Comparison of ENCODE assay signal across 13 mouse cellular contexts in genomic region chr9:32657124-32657523, GRCm38 (mm10). TPM values are rescaled to one million over a fixed set of nuclear protein-coding genes. Genes with fewer than 3 reads are reported as not detected.
DNase-seq lines count a peak whose midpoint lies in the region; ATAC-seq and TF ChIP-seq lines count a peak whose summit lies in the region.
"Had no signal": no experiment of that assay in that cellular context is flagged by ENCODE, and none has a peak within 500 bp of the region (broad histone marks: within the 10 kb centered on the region; RNA-seq: fewer than 3 reads in every experiment).

No protein-coding gene starts in this region.

- ATAC-seq in embryonic facial prominence, embryonic 13.5 days (ENCODE audit: insufficient number of reproducible peaks, insufficient read depth, low FRiP score, low TSS enrichment, low read depth) = no peak
- peak; percentile 23; the same call in 1 of the 2 replicates for ATAC-seq in liver, embryonic 14.5 days (ENCODE audit: insufficient read depth)
- ATAC-seq in liver, embryonic 11.5 days (replicated peaks; ENCODE audit: low FRiP score) = no peak
- no peak; the same call in 1 of the 2 replicates for ATAC-seq in kidney, postnatal 0 days (replicated peaks; ENCODE audit: low FRiP score, low read depth)

- peak overlapping the region; percentile 11; the same call in 1 of the 2 replicates for H3K27ac ChIP-seq in embryonic facial prominence, embryonic 13.5 days
- no peak overlapping the region for H3K27ac ChIP-seq in embryonic facial prominence, embryonic 10.5 days (replicated peaks)
- H3K27ac ChIP-seq in liver, embryonic 14.5 days = no peak overlapping the region
- no peak overlapping the region for H3K27ac ChIP-seq in liver, embryonic 11.5 days (ENCODE audit: low read depth, low read length)
- H3K27ac ChIP-seq in kidney, postnatal 0 days = peak overlapping the region; percentile 84
- H3K27ac ChIP-seq: hindbrain, embryonic 13.5 days had no signal

- DNase-seq in embryonic facial prominence, embryonic 10.5 days (ENCODE audit: low spot score) = no peak
- DNase-seq in liver, embryonic 14.5 days (ENCODE audit: low read depth in 3 of 3, low spot score in 3 of 3) = no peak
- no peak for DNase-seq in liver, embryonic 11.5 days (ENCODE audit: low spot score)
- DNase-seq in kidney, postnatal 0 days (ENCODE audit: low spot score) = peak; percentile 77
- DNase-seq in yolk sac, embryonic 10.5 days (ENCODE audit: low spot score) = peak; percentile 64
- DNase-seq in cerebellum, postnatal 4 days (ENCODE audit: low spot score in 2 of 2) = no peak
- DNase-seq in left cerebral cortex, postnatal 25 days (ENCODE audit: low spot score in 2 of 2) = no peak
- DNase-seq: B cell, adult 2 months; cerebellum, adult 9-11 months; thymus, postnatal 14 days had no signal

- no peaks in the 10 kb centered on the region for H3K36me3 ChIP-seq in embryonic facial prominence, embryonic 13.5 days
- no peaks in the 10 kb centered on the region for H3K36me3 ChIP-seq in embryonic facial prominence, embryonic 10.5 days (replicated peaks)
- H3K36me3 ChIP-seq in liver, embryonic 14.5 days (replicated peaks; ENCODE audit: control insufficient read depth, insufficient read depth, low read depth) = no peaks in the 10 kb centered on the region
- H3K36me3 ChIP-seq in liver, embryonic 11.5 days (ENCODE audit: control insufficient read depth, insufficient read depth, low read length) = no peaks in the 10 kb centered on the region
- H3K36me3 ChIP-seq in kidney, postnatal 0 days (ENCODE audit: insufficient read depth, low read length) = no peaks in the 10 kb centered on the region
- H3K36me3 ChIP-seq: hindbrain, embryonic 13.5 days had no signal

- intact Hi-C loops in left cerebral cortex, postnatal 25 days (cut with DNase I) = no loop called here

- H3K4me1 ChIP-seq in embryonic facial prominence, embryonic 13.5 days = no peaks in the 10 kb centered on the region
- H3K4me1 ChIP-seq in embryonic facial prominence, embryonic 10.5 days = peaks cover 19% of the 10 kb centered on the region
- H3K4me1 ChIP-seq in liver, embryonic 14.5 days (replicated peaks; ENCODE audit: control insufficient read depth in 2 of 2, insufficient read depth in 2 of 2, low read length in 1 of 2) = no peaks in the 10 kb centered on the region
- no peaks in the 10 kb centered on the region for H3K4me1 ChIP-seq in liver, embryonic 11.5 days (replicated peaks; ENCODE audit: control insufficient read depth, insufficient read depth, low read length)
- H3K4me1 ChIP-seq in kidney, postnatal 0 days (replicated peaks; ENCODE audit: insufficient read depth, low read length) = no peaks in the 10 kb centered on the region
- H3K4me1 ChIP-seq: hindbrain, embryonic 13.5 days had no signal

- no peaks in the 10 kb centered on the region; the same call in 1 of the 2 replicates for H3K27me3 ChIP-seq in embryonic facial prominence, embryonic 13.5 days
- H3K27me3 ChIP-seq in embryonic facial prominence, embryonic 10.5 days (replicated peaks; ENCODE audit: low read depth, poor library complexity, severe bottlenecking) = peaks cover 7% of the 10 kb centered on the region; the same call in 1 of the 2 replicates
- no peaks in the 10 kb centered on the region for H3K27me3 ChIP-seq in liver, embryonic 14.5 days (ENCODE audit: control insufficient read depth, insufficient read depth, low read length)
- no peaks in the 10 kb centered on the region for H3K27me3 ChIP-seq in liver, embryonic 11.5 days (replicated peaks; ENCODE audit: control insufficient read depth, insufficient read depth, low read length)
- no peaks in the 10 kb centered on the region for H3K27me3 ChIP-seq in kidney, postnatal 0 days (ENCODE audit: insufficient read depth, low read length)

- no peak overlapping the region for H3K4me3 ChIP-seq in embryonic facial prominence, embryonic 13.5 days
- no peak overlapping the region for H3K4me3 ChIP-seq in embryonic facial prominence, embryonic 10.5 days
- H3K4me3 ChIP-seq in liver, embryonic 14.5 days (ENCODE audit: insufficient read depth in 1 of 2, low read depth in 2 of 2, low read length in 2 of 2) = no peak overlapping the region
- no peak overlapping the region for H3K4me3 ChIP-seq in liver, embryonic 11.5 days (ENCODE audit: low read depth, low read length)
- H3K4me3 ChIP-seq in kidney, postnatal 0 days (replicated peaks; ENCODE audit: low read depth, low read length) = no peak overlapping the region
- H3K4me3 ChIP-seq: hindbrain, embryonic 13.5 days; myocyte had no signal

- TF ChIP-seq EP300 in liver, embryonic 14.5 days (IDR thresholded peaks at IDR 0.05; ENCODE audit: low read depth) = no peak

- 43% methylated on average over 2 of the region's 2 CpGs for WGBS in embryonic facial prominence, embryonic 13.5 days
- WGBS in embryonic facial prominence, embryonic 10.5 days = 34% methylated on average over 2 of the region's 2 CpGs
- 57% methylated on average over 2 of the region's 2 CpGs for WGBS in liver, embryonic 14.5 days (ENCODE audit: insufficient replicate concordance)
- WGBS in liver, embryonic 11.5 days = 53% methylated on average over 2 of the region's 2 CpGs
- 42% methylated on average over 2 of the region's 2 CpGs for WGBS in kidney, postnatal 0 days

- no peak overlapping the region for H3K4me2 ChIP-seq in embryonic facial prominence, embryonic 13.5 days
- no peak overlapping the region for H3K4me2 ChIP-seq in liver, embryonic 14.5 days (ENCODE audit: low read depth)
- H3K4me2 ChIP-seq in liver, embryonic 11.5 days = no peak overlapping the region
- no peak overlapping the region for H3K4me2 ChIP-seq in kidney, postnatal 0 days (ENCODE audit: low read length)
- H3K4me2 ChIP-seq: hindbrain, embryonic 13.5 days had no signal

- H3K9me3 ChIP-seq in embryonic facial prominence, embryonic 13.5 days = no peaks in the 10 kb centered on the region
- H3K9me3 ChIP-seq in embryonic facial prominence, embryonic 10.5 days = no peaks in the 10 kb centered on the region
- H3K9me3 ChIP-seq in liver, embryonic 14.5 days (ENCODE audit: control insufficient read depth, low read length) = no peaks in the 10 kb centered on the region
- H3K9me3 ChIP-seq in liver, embryonic 11.5 days (ENCODE audit: control insufficient read depth, low read length) = no peaks in the 10 kb centered on the region
- H3K9me3 ChIP-seq in kidney, postnatal 0 days (replicated peaks; ENCODE audit: low read length) = no peaks in the 10 kb centered on the region
- H3K9me3 ChIP-seq: hindbrain, embryonic 13.5 days had no signal

- H3K9ac ChIP-seq in embryonic facial prominence, embryonic 13.5 days = no peak overlapping the region
- no peak overlapping the region for H3K9ac ChIP-seq in liver, embryonic 14.5 days (replicated peaks)
- H3K9ac ChIP-seq in liver, embryonic 11.5 days (ENCODE audit: low read depth, low read length) = no peak overlapping the region
- H3K9ac ChIP-seq in kidney, postnatal 0 days (ENCODE audit: low read depth, low read length) = no peak overlapping the region
- H3K9ac ChIP-seq: hindbrain, embryonic 13.5 days had no signal

- no peak for TF ChIP-seq CTCF in liver, embryonic 14.5 days (IDR thresholded peaks at IDR 0.05; ENCODE audit: low read depth)
- no peak for TF ChIP-seq CTCF in kidney, postnatal 0 days (IDR thresholded peaks at IDR 0.05; ENCODE audit: low read depth)

RNA-seq across cellular contexts. Expression of gene Ets1, which starts 21.1 kb away (rescaled TPM):
- 40.8 and 46.3 TPM in 2 replicates for polyA plus RNA-seq in embryonic facial prominence, embryonic 13.5 days (2015; fragmentation: Nextera tagmentation; extraction: Ambion mirVana)
- polyA plus RNA-seq in embryonic facial prominence, embryonic 10.5 days (2016; fragmentation: Nextera tagmentation; extraction: Ambion mirVana) = 34.0 and 38.6 TPM in 2 replicates
- 3.5 and 4.4 TPM in 2 replicates for polyA plus RNA-seq in liver, embryonic 14.5 days (2012; rRNA removed)
- polyA plus RNA-seq in liver, embryonic 14.5 days (2014; fragmentation: Nextera tagmentation; extraction: Ambion mirVana) = 8.0 and 8.3 TPM in 2 replicates
- 31.4 and 35.8 TPM in 2 replicates for polyA plus RNA-seq in liver, embryonic 11.5 days (2014; fragmentation: Nextera tagmentation; extraction: Ambion mirVana)
- polyA plus RNA-seq in kidney, postnatal 0 days (2015; fragmentation: Nextera tagmentation; extraction: Ambion mirVana) = 48.1 and 50.2 TPM in 2 replicates
- total RNA-seq in left cerebral cortex, postnatal 25 days (2021) = 10 to 100 TPM; 11.2 to 12.9 TPM

Comparison
In these comparisons a context has a peak if more than half of its experiments do, and no peak if none do; other contexts are left out.
1. H3K27ac ChIP-seq: peak in embryonic facial prominence, embryonic 13.5 days (single experiment) and kidney, postnatal 0 days (single experiment); none in embryonic facial prominence, embryonic 10.5 days (single experiment), liver, embryonic 14.5 days (single experiment) and liver, embryonic 11.5 days (single experiment).
2. DNase-seq: peak in kidney, postnatal 0 days (single experiment) and yolk sac, embryonic 10.5 days (single experiment); none in embryonic facial prominence, embryonic 10.5 days (single experiment), liver, embryonic 14.5 days (0 of 3), liver, embryonic 11.5 days (single experiment), cerebellum, postnatal 4 days (0 of 2) and left cerebral cortex, postnatal 25 days (0 of 2).